Mouse (Mus musculus) cortical plate, adult 2 months (tissue): Measurements from ENCODE around the gene Trim16. TPM values are rescaled to one million over a fixed set of nuclear protein-coding genes. Genes with fewer than 3 reads are reported as not detected.

ENCODE experiments used
- H3K27ac ChIP-seq: fragments of 200-500 bp; 2 replicates; pipeline ENCODE4 v1.5.1; 2012; ENCODE audit warnings: low read length, control low read depth, inconsistent platforms; ENCODE audit not compliant: insufficient read depth
- H3K4me1 ChIP-seq: fragments of 200-500 bp; 2 replicates; pipeline ENCODE4 v1.6.1; 2011; ENCODE audit warnings: low read length; ENCODE audit not compliant: control insufficient read depth, insufficient read depth
- H3K4me3 ChIP-seq: fragments of 200-500 bp; 2 replicates; pipeline ENCODE4 v1.5.1; 2011; ENCODE audit warnings: mild to moderate bottlenecking, low read length, control low read depth; ENCODE audit not compliant: insufficient read depth
- CTCF ChIP-seq: fragments of 200-500 bp; IDR thresholded peaks from 2 replicates; pipeline ENCODE4 v1.5.1; 2011; ENCODE audit warnings: mild to moderate bottlenecking, control low read depth, low read length; ENCODE audit not compliant: insufficient read depth; ENCODE audit errors: extremely low read depth
- POLR2A ChIP-seq: fragments of 200-500 bp; IDR thresholded peaks from 2 replicates; pipeline ENCODE4 v1.6.1; 2011; ENCODE audit warnings: mild to moderate bottlenecking, low read length, control low read depth; ENCODE audit not compliant: insufficient read depth; ENCODE audit errors: extremely low read depth
- polyA plus RNA-seq: library from polyadenylated mRNA; depleted of rRNA; stranded (reverse); fragments of >200 nt; gene quantifications from 2 replicates; pipeline ENCODE4 v1.2.3, GENCODE M21; 2012

The Trim16 gene
- polyA plus RNA-seq, 1 experiment: 1.6 TPM

DNA sequence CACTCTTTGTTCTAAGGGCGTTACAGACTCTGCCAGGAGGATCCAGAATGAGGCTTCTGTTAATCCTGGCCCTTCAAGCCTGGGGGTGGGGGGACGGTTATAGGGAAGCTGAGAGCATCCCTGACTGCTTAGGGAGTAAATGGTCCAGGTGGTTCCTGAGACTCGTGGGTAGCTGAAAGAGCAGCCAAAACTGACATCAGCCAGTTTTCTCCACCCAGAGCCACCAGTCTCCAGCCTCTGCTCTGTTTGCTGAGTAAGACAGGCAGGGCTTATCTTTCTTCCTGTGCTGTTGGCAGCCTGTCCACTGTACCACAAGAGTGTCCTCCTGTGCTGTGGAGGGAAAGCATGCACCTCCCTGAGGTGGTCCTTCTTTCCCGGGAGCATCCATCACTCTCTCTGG lies 5.4 kb upstream of the Trim16 start:
- no peak overlapping the region for H3K27ac ChIP-seq
- H3K4me3 ChIP-seq: no peak overlapping the region
- TF ChIP-seq POLR2A: no peak
- no peak for TF ChIP-seq CTCF
- no peaks in the 10 kb centered on the region for H3K4me1 ChIP-seq

DNA sequence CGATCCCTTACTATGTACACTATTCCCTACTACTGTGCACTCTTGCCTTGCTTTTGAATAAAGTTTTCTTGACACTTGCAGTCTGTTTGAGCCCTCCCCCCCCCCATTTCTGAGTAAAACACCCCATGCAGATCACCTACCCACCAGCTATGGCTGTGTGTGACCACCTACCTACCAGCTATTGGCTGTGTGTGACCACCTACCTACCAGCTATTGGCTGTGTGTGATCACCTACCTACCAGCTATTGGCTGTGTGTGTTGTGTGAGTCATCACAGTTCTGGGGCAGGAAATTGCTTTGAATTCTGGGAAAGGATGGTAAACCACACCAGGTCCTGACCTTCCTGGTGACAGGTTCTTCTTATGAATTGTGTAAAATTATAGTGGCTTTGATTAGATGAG lies 4.6 kb upstream of the Trim16 start:
- TF ChIP-seq POLR2A (no peak), CTCF (no peak)
- Histone ChIP-seq H3K27ac (no peak overlapping the region), H3K4me1 (no peaks in the 10 kb centered on the region), H3K4me3 (no peak overlapping the region)

- Histone ChIP-seq H3K4me3 (no peak overlapping the region), H3K27ac (no peak overlapping the region), H3K4me1 (0 out of 2 replicates have a peak, but pooled peaks cover 1% of the 10 kb centered on the region)
- TF ChIP-seq POLR2A (no peak), CTCF (no peak)
These were observed 3.4 kb upstream of the Trim16 start for GRCm38 (mm10) chr11:62816591-62816990.

- H3K27ac ChIP-seq: no peak overlapping the region
- no peak overlapping the region for H3K4me3 ChIP-seq
- TF ChIP-seq POLR2A (no peak), CTCF (no peak)
These were observed 858 bp upstream of the Trim16 start for GRCm38 (mm10) chr11:62819059-62819686.

GRCm38 (mm10) chr11:62820661-62821437 lies 818 bp downstream of the Trim16 start:
- no peak overlapping the region for H3K27ac ChIP-seq
- H3K4me3 ChIP-seq: peak overlapping the region; percentile 37
- no peak for TF ChIP-seq CTCF
- no peak for TF ChIP-seq POLR2A
- H3K4me1 ChIP-seq: 0 out of 2 replicates have a peak, but pooled peaks cover 1% of the 10 kb centered on the region

More at GRCm38 (mm10) chr11:62819059-62819686, 858 bp upstream of the Trim16 start:
- H3K4me1 ChIP-seq: 0 out of 2 replicates have a peak, but pooled peaks cover 1% of the 10 kb centered on the region

DNA sequence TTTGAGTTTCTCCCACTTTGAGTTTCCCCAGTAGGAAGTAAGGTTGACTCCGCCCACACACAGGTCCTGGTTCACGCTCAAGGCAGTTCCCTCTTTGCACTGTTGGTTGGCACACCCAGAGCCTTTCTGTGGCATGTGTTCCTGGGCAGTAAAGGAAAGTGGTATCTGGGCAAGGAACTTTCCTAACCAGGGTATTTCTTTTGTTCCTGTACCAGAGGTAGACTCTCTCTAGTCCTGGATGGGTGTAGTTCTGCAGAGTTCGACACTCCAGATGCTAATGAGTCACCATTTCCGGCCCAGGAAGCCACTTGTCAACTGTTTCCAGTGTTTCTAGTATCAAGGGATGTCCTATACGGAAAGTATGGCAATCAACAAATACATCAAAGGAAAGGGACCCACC lies 1.9 kb downstream of the Trim16 start:
- Histone ChIP-seq H3K27ac (no peak overlapping the region), H3K4me3 (no peak overlapping the region), H3K4me1 (0 out of 2 replicates have a peak, but pooled peaks cover 3% of the 10 kb centered on the region)
- TF ChIP-seq CTCF: no peak
- TF ChIP-seq POLR2A: no peak

DNA sequence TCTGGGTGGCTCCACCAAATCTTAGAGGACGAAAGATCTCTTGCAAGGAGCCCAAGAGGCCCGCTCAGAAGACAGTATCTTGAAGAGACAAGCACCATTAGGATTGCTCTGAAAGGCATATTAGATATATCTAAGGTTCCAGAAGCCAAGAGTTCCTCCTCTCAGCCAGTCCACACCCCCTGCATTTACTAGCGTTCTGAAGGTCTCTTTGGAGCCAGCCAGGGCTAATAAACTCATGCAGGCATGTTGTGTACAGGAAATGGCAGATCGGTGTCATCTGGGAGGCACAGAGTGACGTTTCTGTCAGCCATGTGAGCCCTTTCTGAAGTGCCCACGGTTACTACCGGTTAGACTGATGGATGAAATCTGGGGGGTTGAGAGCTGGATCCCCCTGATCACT lies 4.2 kb downstream of the Trim16 start:
- Histone ChIP-seq H3K4me1 (0 out of 2 replicates have a peak, but pooled peaks cover 3% of the 10 kb centered on the region), H3K27ac (no peak overlapping the region), H3K4me3 (no peak overlapping the region)
- no peak for TF ChIP-seq CTCF
- TF ChIP-seq POLR2A: no peak

GRCm38 (mm10) chr11:62825222-62826105 lies 5.4 kb downstream of the Trim16 start:
- TF ChIP-seq CTCF (no peak), POLR2A (no peak)
- H3K27ac ChIP-seq: no peak overlapping the region
- H3K4me3 ChIP-seq: no peak overlapping the region
- 0 out of 2 replicates have a peak, but pooled peaks cover 3% of the 10 kb centered on the region for H3K4me1 ChIP-seq

GRCm38 (mm10) chr11:62826106-62826733 lies 6.2 kb downstream of the Trim16 start:
- Histone ChIP-seq H3K4me3 (no peak overlapping the region), H3K27ac (no peak overlapping the region), H3K4me1 (0 out of 2 replicates have a peak, but pooled peaks cover 1% of the 10 kb centered on the region)
- TF ChIP-seq POLR2A (no peak), CTCF (no peak)
